Mouse (Mus musculus) lung, postnatal 25 days (tissue): ENCODE results near the gene Btbd9.
A peak's percentile ranks its signal among the peaks of the same experiment; 100 is the strongest.

ENCODE experiments used
- DNase-seq: peaks from one replicate; pipeline ENCODE4 v3.0.0; 2022; ENCODE audit warnings: low spot score

Btbd9 gene

DNA sequence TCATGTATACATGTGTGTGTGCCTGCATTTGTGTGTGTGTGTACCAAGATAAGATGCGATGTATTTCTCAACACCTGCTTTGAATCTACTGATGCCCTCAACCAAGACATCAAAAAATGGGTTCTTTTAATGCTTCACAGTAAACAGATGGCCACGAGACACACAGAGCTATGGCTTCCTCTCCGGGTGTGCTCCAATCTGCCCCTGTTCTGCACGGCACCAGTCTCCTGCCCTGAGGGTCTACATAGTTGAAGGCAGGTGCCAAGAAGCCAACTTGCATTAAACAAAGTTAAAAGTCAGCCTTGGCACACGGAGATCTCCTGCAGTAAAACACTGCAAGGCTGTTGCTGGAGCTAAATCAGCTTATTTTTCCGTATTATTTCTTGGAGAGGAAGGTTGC, 335.2 kb downstream of the Btbd9 start:
- DNase-seq, result no peak

DNA sequence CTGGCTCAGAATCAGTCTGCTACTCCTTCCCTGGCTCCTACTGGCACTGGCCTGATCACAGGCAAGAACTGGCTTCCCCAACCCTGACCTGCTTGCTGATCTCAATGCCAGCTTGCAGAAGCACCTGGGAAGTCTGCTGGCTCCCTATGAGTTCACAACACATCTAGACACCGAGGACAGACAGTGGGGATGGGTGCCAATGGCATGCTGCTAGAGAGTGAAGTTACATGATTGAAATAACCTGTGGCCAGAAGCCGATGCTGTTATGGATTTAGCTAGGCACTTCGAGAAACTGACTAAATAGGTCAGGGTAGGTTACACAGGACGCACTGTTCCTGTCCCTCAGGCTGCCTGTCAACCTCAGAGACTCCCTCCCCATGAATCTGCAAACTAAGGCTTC, 335.6 kb downstream of the Btbd9 start:
- no peak for DNase-seq

DNA sequence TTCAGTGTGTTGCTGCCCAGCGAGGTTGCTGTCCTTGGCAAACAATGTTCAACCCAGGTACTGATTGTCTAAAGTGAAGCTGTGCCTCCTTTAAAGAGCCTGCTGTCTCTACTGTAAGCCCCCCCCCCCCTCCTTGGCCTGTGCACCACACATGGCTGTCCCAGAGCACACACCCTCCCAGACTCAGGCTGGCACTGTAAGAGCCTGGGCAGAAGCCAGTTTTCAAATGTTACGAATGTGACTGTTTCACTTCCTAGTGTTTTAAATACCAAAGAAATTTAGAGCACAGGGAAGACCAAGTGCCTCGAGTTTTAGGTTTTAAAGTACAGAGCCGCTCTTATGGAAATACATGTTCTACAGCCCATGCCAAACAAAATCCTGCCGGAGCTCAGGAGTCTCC, 336.8 kb downstream of the Btbd9 start:
- DNase-seq, result peak; percentile 28

DNA sequence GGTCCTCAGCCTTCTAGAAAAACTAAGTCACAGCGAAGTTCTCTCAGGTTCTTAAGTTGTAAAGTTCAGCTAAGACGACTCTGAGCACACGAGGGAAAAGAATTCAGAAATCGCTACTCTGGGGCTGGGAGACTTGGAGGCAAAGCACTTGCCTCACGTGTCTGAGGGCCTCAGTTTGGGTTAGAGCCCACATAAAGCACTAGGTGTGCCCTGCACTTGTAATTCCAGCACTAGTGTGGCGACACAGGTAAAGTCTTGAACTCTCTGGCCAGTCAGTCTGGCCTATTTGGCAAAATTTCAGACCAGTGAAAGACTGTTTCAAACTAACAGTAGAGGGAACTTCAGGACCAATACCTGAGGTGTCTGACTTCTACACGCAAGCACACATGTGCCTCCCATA, 338.7 kb downstream of the Btbd9 start:
- peak; percentile 71 for DNase-seq

DNA sequence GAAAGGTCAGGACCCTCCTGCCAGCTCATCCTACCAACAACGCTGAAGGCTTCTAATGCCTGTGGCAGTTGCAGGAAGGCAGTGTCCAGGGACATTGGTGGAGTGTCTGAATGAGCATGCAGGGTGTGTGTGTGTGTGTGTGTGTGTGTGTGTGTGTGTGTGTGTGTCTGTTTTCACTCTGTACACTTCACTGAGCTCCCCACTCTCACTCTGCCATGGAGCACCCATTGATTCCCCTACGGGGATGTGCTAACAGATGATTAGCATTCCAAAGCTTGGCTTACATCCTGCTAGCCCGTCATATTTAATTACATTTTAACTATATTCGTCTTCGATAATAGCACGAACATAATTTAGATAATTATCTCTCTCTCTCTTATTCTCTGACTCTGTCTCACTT, 339.7 kb downstream of the Btbd9 start:
- DNase-seq, result no peak

DNA sequence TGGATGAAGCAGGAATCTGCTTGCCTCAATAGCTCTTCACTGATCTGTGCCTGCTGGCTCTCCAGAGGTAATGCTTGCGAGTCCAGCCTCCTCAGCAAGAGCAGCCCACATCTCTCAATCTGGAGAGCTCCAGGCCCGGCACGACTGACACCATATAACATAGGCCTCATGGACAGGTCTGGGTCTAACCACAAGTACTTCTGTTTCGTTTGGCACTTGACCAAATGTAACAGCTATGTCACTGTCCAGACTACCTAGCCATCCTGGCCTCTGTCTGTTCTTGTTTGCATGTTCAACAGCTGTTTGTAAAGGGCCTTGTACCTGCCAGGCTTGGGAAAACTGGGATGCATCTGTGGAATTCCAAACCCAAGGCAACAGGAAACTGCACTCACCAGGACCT, 340.9 kb downstream of the Btbd9 start:
- no peak for DNase-seq

DNA sequence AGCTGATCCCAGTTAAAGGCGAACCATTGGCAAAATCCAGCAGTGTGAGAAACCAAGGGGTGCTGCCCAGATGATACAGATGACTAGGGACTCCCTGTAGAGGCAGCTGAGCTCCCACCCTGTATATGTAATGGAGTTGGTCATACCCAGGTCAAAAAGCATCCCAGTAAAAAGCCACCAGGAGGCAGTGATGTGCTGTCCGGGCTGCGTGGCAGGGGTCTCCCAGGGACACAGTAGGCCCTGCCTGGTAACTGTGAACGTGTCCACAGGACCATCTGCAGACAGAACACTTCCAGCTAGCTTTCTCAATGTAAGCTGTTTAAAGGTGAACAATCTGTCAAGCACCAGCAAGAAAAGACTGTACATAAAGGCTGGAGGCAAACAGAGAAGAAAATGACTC, 343.6 kb downstream of the Btbd9 start:
- no peak for DNase-seq

DNA sequence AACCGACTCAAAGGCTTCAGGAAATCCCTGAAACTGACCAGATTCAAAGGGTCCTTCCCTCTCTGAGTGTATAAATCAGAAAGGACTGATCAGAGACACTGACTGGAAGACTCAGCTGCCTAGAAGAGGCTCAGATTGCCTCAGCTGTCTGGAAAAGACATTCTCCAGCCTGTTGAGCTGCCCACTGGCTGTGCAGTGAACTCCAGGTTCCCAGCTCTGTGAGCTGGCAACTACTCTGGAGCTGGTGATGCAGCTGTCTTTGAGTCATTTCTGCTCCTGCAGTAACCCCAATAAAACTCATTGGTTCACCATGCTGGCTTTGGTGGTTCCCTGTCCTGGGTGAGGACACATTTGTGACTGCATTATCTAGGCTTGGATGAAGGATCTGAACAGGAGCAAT, 344.8 kb downstream of the Btbd9 start:
- no peak for DNase-seq

DNA sequence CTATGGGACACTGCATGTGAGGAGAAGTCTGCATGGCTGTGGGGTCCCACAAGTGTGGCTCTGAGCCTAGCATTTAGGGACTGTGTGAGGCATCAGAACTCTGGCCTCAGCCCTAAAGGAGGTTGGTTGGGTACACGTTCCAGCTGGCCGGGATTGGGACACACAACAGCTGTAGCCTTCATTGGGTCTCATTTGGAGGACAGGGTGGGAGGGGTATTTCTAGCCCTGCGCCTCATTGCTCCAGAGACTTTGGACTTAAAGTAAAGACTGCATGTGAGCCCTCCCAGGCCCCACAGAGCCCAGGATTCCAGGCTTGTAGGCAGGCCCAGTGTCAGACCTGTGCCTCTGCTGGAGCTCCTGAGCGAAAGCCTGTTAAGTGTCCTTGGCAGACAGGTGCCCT, 345.9 kb downstream of the Btbd9 start:
- DNase-seq, result peak; percentile 28

DNA sequence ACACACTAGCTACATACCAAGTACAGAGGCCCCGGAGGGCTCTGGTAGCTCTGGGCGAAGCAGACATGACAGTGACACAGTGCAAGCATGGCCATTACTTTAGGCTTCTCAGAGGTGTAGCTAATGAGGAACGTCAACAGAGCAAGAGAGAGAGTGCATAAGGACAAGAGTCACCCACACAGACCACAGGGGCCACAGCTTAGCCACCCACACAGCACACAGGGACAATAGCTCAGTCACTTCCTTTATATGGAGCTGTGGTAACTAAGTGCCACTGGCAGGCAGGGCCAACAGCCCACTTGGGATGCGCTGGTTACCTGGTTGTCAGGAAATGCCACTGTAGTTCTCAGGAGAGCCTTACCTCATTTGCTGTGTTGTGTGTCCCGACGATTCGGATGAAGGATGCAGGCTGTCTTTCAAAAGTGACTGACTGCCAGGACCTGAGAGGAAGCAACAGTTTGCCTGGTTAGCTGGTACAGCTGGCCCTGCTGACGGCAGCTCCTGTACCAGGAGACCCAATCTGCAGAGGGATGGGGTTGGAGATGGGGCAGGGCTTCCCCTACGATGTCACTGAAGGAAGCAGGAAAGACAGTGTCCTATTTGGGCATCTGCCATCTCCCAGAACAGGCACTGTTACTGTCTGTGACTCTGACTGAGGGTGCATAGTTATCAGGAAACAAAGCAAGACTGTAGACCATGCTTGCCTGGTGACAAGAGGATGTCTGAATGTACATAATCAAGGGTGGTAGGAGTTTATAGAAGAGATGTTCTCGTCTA, 347.7 kb downstream of the Btbd9 start:
- DNase-seq, result no peak

DNA sequence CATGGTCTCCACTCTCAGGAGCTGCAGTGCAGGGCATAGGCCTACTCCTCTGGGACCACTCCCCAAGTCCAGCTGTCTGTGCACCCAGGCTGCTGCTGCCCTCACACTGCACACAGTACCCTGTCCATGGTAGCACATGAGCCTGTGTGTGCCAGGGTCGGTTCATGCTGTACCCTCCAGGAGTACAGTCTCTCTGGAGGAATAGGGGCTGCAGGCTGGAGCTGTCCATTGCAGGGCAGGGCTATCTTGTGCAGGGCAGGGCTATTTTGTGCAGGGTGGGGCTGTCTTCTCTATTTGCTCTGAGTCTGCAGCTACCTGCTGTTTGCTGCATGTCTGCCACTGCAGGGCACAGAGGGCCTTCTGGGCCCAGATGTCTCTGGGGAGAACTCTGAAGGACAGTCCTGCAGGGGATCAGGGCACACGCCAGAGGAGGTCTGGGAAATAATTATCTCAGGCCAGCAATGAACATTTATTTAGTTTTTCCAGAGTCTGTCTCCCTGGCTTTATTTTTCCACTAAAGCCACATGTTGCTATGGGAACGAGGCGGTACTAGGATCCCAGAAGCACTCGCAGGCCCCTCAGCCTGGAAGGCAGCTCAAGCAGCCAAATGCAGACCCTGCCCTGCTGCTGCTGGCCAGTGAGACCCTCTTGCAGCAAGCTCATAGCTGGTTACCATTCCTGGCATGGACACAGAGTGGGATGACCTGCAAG, 351.1 kb downstream of the Btbd9 start:
- no peak for DNase-seq

DNA sequence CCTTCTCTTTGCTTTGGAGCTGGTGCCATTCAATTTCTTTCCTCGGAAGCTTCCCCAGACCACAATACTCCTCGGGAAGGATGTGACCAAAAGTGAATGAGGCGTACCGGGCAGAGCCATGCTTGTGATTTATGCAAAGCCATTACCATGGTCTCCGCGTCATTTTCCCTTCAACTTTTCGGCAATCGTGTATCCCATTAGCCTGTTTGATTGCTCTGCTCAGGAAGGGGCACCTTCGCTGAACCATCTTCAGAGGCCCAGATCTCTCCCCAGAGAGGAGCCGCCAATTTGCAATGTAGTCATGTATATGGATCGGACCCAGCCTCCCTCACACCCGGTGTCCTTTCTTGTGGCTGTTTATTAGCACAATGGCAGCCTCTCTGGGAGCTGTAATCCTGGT, 353.5 kb downstream of the Btbd9 start:
- no peak for DNase-seq

DNA sequence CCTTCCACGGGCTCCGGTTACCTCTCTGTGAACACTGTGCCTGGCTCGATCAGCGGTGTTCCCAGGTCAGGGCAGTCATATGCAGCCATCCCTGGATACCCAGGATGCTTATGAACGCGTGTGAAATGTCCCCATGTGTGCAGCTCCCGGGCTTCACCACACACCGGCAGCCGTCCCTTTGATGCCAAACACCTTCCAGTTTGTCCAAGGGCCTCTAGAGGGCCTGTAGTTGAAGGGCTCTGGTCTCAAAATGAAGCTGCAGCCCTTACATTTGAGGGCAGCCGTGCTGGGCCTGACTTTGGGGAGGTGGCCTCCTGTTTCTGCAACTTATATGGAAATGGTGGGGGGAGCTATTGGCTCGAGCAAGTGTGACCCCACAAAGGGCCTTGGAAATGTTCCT, 353.9 kb downstream of the Btbd9 start:
- no peak for DNase-seq

DNA sequence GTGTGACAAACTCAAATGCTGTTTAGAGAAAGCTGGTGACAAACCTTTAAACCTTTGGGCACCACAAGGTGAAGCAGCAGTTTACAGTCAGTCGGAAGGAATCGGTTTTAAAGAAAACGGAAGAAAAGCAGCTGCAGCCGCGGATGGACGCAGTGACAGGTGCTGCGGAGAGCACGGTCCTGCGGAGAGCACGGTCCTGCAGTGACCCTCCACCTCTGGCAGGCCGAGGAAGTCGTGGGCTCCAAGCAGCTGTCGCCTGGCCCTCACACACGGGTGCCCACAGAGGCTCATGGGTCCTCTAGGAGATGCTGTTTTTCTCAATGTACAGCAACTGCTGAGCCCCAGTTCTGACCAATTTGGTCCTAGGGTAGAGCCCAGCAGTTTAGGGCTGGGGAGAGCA, 354.6 kb downstream of the Btbd9 start:
- no peak for DNase-seq

DNA sequence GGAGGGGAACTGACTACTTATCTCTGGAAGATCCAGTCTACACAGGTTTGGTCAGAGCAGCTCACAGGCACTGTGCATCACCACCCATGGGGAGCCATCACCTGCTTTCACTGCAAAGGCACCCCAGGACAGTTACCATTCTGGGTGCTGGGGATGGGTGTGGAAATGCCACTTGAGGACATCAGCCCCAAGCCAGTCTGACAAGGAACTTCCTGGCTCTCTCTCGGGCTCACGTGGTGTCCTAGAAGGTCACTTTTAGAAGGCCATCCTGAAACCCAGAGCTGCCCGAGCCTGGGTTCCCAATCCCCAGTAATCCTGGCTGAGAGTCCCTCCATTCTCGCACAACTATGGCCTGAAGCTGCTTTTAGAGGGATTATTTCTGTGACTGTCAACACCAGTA, 360.5 kb downstream of the Btbd9 start:
- no peak for DNase-seq

DNA sequence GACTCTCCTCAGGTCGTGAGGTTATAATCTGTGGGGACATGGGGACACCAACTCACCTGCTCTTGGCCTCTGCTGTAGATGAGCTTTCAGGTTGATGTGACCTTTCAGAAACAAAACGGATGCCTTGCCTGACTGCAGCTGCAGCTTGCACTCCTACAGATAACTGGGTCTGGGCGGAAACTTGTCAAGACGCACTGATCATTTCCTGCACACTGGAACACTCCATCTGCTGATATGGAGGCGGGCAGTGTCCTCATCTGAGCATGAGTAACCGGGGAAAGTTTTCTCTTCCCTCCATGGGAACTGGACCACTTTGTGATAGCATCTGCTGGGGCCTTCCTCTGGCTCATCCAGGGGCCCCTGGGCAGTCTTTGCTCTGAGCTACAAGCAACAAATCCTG, 361.9 kb downstream of the Btbd9 start:
- no peak for DNase-seq

DNA sequence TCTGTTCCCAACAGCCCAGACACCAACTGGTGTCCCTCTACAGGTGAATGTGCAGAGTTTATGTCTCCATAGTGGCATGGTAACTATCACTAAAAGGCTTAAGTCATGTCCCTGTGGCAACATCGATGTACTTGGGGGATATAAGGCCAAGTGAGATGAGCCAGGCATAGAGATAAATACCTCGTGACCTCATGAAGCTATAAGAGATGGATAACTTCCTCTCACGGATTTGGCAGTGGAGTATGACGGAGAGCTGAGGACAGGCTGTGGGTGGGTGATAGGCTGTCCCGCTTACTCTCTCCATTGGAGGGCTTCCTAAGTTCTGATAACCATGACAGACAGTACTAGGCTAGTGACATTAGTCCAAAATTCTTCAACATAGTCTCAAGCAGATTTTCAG, 362.9 kb downstream of the Btbd9 start:
- no peak for DNase-seq

DNA sequence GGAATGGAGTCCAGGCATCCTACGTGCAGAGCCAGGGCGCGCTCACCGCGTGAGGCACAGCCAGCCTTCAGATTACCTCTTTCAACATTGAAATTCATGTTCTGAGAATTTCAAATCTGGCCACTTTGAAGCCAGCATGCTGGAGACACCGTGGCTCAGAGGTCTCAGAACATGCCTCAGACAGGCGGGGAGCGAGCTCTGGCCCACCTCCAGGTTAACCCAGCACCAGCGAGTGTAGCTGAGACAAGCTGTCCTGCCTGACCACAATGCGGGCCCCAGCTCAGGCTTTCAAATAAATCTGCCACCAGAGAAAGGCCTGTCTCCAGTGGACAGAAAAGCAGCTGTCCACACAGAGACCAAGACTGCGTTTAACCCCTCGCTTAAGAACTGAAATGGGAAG, 363.6 kb downstream of the Btbd9 start:
- no peak for DNase-seq

DNA sequence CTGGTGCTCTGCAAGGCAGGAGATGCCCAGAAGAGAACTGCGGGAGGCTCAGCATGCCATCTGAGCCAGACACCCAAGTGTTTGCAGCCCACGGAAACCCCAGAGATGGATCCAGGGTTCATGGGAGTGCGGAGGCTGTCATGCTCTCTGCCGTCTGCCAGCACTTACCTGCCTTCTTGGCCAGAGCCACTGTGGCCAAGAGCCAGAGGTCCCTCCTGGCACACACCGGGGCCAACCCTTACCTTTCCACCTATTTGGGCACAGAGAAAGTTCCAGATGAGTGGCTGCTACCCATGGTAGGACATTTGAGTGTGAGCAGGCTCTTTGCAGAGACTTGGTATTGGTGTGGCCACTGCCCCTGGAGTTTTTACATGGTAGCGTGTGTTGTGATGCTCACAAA, 365.4 kb downstream of the Btbd9 start:
- DNase-seq, result no peak

DNA sequence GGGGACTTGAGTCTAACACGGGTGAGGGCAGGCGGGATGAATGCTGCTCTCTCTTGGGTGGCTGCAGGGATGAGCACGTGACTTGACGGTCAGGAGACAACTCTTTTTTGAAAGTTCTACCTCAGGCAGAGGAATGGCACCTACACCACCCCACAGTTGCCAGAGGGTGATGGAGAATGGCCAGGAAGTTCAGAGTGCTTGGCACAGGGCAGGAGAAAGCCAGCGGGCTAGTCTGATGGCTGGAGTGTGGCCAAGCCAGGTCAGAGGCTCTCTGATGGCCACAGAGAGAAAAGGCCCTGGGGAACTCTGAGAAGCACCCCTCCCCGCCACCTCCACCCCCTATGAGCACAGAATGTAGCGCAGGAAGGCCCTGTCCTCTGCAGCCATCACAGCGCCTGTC, 366.0 kb downstream of the Btbd9 start:
- DNase-seq, result no peak

DNA sequence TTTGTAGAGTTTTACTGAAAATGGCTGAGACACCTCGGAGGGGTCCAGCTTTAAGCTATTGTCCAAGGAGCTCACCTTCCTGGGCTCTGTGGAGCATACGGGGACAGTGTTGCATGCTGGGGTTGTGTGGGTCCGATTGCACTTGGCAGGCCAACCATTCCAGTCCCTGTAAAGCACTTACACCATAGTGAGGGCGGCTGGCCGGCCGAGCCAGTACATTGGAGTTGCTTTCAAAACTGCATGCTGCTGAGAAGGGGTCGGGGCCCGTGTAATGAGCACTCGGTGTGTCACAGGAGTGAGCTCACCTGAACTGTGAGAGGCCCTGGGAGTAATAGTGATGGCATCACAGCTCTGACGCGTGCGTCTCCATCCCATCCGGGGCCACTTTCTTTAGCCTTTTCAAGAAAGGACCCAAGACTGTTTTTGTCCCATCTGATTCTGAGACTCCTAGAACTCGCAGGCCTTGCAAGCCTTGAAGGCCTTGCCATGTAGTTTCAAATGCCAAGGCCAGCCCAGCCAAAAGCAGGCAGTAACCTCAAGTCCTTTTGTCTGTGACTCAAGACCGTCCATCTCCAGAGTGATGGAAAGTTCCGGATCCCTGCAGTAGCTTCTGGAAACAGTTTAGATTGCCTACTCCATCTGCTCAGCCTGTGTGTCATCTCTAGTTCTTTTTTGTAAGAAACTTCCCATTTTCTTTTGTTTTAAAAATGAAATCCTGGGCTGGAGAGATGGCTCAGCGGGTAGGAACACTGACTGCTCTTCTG, 371.0 kb downstream of the Btbd9 start:
- DNase-seq, result no peak

DNA sequence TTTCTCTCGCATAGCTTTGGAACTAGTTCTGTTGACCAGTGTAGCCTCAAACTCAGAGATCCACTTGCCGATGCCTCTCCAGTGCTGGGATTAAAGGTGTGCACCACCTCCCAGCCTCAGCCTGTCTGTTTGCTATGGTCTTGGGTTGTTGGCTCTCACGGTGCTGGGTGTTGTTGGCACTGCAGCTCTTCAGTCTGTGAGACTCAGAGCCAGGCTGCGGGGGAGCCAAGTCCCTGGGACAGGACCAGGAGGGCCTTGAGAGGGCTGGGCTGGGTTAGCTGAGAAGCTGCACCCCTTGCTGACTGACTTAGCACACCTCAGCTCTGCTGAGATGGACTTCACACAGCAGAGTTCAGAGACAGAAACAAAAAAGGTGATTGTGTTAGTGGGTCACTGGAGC, 376.0 kb downstream of the Btbd9 start:
- DNase-seq, result no peak
